Mouse (Mus musculus) left cerebral cortex, postnatal 10 days (tissue): ENCODE results near the gene Adad2. TPM values are rescaled to one million over a fixed set of nuclear protein-coding genes. Genes with fewer than 3 reads are reported as not detected.

Source experiments
- DNase-seq, 2 experiments: peaks; one replicate each; pipeline ENCODE4 v3.0.0; 2021 to 2022; ENCODE audit warnings: low spot score in 2 of 2, mixed read lengths in 1 of 2; ENCODE audit errors: extremely low spot score in 1 of 2
- intact Hi-C: fragments of 180-260 bp; cut with DNase I; formaldehyde crosslinking; loops from one replicate; pipeline ENCODE4 v1.15.1; 2025
- total RNA-seq, 2 experiments: library from RNA; stranded (reverse); gene quantifications; 2 replicates each; pipeline ENCODE4 v1.2.3; 2021

The Adad2 gene
- not detected for total RNA-seq

GRCm38 (mm10) chr8:119612471-119612870 lies at the start of gene Adad2:
Gene Adad2 (plus strand): TSS chr8:119612747.
- DNase-seq, result no peak
- intact Hi-C loops, result no loop called here

DNA sequence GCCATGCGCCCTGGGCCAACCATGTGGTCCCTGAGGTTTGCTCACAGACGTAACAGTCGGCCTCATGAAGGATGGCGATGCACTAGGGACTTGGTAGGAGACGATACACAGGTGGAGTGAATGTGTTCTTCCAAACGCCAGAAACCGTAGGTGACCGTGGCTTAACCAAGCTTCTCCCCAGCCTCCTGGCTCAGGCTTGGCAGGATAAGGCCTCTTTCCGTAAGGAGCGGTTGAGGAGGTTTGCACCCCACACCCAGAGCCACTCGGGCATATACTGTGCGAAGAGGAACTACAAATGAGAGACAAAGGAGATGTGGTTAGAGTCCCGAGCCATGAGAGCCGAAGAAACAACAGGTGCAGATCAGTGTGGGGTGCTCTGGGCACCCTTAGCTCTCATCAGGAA lies 48.7 kb upstream of the Adad2 start:
- intact Hi-C loops, result no loop called here
- DNase-seq, result no peak

DNA sequence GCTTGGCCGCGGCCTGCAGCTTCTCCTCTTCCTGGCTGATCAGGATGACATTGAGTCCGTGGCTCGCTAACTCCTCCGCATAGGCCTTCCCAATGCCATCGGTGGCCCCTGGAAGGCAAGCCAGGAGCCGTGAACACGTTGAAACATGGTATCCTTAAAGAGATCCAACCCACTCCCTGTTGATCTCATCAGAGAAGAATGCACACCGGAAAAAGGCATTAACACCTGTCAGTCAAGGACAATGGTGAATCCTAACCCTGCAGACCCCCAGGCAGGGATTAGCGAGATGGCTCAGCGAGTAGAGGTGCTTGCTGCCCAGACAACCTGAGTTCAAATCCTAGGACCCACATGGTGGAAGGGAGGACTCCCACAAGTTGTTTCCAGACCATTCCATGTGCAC lies 46.2 kb upstream of the Adad2 start:
- intact Hi-C loops, result no loop called here
- DNase-seq, result no peak

- DNase-seq, result no peak
- intact Hi-C loops, result no loop called here
Measured at GRCm38 (mm10) chr8:119568251-119568650, 44.3 kb upstream of the Adad2 start.

- no peak for DNase-seq
- intact Hi-C loops, result no loop called here
Measured at GRCm38 (mm10) chr8:119568951-119569350, 43.6 kb upstream of the Adad2 start.

- no peak for DNase-seq
- intact Hi-C loops, result no loop called here
Measured at GRCm38 (mm10) chr8:119569881-119570280, 42.7 kb upstream of the Adad2 start.

GRCm38 (mm10) chr8:119571135-119571534 lies 41.4 kb upstream of the Adad2 start:
- no peak for DNase-seq
- intact Hi-C loops, result no loop called here

- intact Hi-C loops, result no loop called here
- no peak for DNase-seq
Measured at GRCm38 (mm10) chr8:119572411-119572810, 40.1 kb upstream of the Adad2 start.

DNA sequence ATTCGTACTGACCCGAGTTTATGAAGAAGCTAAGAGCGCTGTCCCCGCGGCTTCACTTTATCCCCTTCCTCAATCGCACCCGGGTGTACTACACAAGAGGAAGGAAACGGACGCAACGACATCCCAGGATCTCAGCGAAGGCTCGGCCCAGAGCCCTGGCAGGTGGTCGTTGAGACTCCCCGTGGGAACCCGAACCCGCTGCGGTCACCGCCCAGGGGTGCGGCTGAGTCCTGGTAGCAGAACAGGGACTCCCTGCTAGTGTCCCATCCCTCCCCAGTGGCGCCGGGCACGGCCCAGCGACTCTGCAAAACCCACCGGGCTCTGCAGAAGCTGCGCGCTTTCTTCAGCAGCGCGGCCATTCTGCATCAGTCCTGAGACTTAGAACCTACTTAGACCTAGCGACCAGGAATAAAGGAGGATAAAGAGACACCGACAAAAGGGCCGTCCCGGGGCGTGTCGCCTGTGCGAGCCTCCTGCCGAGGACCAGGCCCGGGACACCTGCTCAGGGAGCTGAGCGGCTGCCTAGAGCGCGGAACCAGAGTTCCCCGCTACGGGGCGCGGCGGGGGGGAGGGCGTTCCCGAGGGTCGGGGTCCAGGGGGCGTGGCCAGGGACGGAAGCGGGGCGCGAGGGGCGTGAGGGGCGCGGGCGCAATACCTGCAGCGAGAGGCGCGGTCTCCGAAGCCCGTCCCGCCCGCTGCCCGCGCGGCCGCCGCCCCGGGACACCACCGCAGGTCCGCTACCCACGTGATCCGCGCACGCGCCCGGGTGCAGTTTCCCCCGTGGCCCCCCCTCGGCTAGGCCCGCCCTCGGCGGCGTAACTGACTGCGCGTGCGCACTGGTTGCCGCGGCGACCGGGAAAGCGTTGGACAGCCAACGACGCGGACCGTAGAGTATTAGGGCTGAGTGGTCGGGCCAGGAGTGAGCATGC lies 37.8 kb upstream of the Adad2 start, which contains the start of the genes Hsdl1 and Dnaaf1:
TSS of gene Hsdl1 (minus strand) at position 747 of the 929 bp plus-strand sequence.
TSS of gene Dnaaf1 (plus strand) at position 799 of the 929 bp plus-strand sequence.
- intact Hi-C loops, result no loop called here
- peak; percentile 90 to 97 for DNase-seq

DNA sequence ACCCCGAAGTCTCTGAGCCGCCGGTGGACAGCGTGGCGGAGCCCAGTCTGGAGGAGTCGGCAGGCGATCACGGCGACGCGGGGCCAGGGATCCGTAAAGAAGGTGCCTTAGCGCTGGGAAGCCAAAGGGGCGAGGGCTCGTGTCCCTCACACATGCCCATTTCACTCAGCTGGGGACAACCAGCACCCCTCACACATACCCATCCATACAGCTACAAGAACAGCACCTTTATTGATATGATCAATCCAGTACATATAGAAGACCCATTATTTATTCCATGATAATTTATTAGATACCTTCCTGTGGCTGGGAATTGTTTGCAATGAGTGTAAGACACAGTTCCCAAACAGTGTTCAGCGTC lies 37.2 kb upstream of the Adad2 start:
- intact Hi-C loops, result no loop called here
- no peak for DNase-seq

DNA sequence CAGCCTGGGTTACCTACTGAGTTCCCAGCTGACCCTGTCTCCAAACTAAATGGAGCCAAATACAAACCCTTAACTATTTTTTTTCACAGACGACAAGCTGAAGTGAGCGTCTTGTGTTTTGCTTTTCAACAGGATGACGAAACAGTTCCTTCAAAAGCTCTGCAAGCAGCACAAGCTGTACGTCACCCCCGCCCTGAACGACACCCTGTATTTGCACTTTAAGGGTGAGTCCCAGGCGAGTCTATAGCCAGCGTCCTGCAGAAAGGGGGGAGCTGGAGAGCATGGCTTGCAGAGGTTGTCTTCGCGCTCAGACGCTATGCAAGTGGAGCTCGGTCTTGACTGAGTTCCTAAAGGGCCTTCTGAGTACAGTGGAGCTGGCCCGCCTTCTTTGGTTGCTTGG lies 33.5 kb upstream of the Adad2 start:
- DNase-seq, result no peak
- intact Hi-C loops, result no loop called here

DNA sequence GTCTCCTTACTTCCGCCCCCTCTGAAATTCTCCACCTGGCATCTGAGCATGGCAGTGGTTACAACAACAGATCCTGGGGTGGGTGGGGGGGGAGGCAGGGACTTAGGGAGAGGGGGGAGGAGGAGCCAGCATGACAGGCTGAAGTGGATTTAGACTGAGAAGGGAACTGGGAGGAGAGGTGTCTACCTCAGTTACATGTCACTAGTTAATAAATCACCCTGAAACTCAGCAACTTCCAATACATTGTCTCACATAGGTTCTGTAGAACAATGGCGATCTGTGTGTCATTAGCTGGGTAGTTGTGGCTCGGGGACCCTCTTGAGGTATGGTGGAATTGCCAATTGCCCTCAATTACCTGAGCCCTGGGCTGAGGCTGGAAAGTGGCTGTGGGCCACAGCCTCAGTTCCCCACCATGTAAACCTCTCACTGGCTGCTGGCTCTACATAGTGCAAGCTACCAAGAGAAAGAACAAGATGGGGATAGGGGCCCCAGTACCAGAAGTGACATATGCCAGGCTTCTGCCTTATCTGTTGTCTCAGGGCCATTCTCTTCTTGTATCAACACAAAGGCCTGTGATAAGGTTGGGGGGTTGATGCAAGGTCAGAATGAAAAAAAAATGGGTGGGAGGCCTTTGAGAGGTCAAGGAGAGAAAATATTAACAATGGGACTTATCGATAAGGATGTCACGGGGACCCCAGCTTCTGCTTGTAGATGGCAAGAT lies 31.9 kb upstream of the Adad2 start:
- intact Hi-C loops, result no loop called here
- no peak for DNase-seq

- DNase-seq, result no peak
- intact Hi-C loops, result no loop called here
Measured at GRCm38 (mm10) chr8:119585901-119586300, 26.6 kb upstream of the Adad2 start.

DNA sequence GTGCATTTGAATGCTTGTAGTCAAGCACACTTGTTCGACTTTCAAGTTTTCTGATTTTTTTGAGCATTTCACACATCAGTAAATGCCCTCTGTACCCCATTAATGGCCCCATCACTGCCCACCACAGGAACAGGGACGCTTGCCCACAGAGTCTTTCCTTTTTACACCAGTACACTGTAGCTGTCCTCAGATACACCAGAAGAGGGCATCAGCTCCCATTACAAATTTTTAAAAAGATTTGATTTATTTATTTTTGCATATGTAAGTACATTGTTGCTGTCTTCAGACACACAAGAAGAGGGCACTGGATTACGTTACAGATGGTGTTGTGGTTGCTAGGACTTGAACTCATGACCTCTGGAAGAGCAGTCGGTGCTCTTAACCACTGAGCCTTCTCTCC lies 24.2 kb upstream of the Adad2 start:
- DNase-seq, result no peak
- intact Hi-C loops, result no loop called here

DNA sequence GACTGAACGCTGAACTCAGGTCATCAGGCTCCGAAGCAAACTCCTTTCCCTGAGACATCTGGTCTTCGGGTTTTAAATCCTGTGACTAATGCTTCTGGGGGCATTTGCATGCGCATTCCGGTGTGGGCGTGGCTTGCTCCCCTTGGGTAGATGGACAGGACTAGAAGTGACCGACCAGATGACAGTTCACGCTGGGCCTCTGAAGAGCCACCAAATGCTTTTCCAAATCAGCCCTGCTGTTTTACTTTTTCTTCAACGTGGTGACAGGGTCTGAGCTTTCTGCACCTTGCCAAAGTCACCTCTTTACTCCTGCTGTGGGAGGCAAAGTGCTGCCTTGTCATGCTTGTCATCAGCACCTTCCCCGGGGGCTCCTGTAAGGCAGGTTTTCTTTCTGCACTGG lies 23.7 kb upstream of the Adad2 start:
- intact Hi-C loops, result no loop called here
- DNase-seq, result no peak

- no peak for DNase-seq
Measured at GRCm38 (mm10) chr8:119590348-119590747, 22.2 kb upstream of the Adad2 start.

DNA sequence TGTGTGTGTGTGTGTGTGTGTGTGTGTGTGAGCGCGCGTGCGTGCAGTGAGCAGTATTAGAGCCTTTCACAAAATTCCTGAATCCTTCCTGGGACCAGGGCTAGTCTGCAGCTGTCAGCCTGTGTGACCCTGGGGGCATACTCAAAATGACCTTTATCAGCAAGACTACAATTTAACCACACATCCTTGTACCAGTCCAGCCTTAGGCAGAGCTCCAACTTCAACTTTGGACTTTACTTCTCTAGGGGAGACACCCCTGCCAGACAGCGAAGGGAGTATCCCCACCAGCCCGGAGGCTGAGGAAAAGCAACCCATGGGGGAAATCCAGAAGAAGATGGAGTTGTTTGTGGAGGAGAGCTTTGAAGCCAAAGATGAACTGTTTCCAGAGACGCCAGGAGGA lies 21.1 kb upstream of the Adad2 start:
- no peak for DNase-seq
- intact Hi-C loops, result no loop called here

More at GRCm38 (mm10) chr8:119590348-119590747, 22.2 kb upstream of the Adad2 start:
- intact Hi-C loops, result no loop called here

- DNase-seq, result no peak
- intact Hi-C loops, result no loop called here
Measured at GRCm38 (mm10) chr8:119603771-119604170, 8.8 kb upstream of the Adad2 start.

DNA sequence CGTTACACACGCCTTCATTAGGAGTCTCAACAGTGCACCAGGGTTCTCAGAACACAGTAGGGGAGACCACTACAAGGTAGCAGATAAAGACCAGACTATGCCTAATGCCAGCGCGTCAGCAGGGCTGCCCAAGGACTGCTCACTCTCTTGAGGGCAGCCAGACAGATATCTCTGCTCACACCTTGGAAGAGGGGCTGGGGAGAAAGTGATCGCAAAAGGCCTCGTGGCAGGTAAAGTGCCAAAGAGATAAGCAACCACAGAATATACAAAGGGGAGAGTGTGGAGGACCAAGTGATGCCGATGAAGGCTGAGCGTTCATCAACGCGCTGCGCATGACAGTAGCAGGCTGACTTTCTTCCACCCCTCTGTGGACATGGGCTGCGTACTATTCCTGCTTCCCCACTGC lies 8.1 kb upstream of the Adad2 start:
- intact Hi-C loops, result no loop called here
- DNase-seq, result no peak

DNA sequence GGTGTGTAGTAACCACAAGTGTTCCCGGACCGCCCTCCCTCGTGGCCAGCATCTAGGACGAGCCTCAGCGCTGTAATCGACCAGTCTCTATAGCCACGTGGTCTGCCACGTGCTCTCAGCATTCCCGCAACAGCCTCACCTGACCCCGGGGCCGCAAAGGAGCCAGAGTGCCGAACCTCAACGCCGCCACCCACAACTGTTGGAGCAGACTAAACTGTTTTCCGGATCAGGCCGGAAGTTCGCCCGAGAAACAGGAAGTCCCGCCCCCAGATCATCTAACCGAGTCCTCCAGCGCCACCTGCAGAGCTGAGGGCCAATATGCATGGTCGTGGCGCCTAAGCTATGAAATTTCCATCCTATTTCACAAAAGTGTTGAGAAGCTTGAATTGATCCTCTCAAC lies 7.6 kb upstream of the Adad2 start, which contains the start of gene Taf1c:
TSS of gene Taf1c (minus strand) at position 227 of the 400 bp plus-strand sequence.
- peak; percentile 92 to 94 for DNase-seq
- intact Hi-C loops, result no loop called here
